Mouse (Mus musculus) embryo, embryonic 11 days (tissue): ENCODE measurements at regions not wholly inside any gene's neighbourhood (a gene's known extent, or its start where the extent isn't known, plus 50 kb on each side); places are given as distances from the start of the nearest gene placed in this dataset.

Experiments
- DNase-seq: peaks from one replicate; pipeline ENCODE4 v3.0.0-alpha.2; 2015

DNA sequence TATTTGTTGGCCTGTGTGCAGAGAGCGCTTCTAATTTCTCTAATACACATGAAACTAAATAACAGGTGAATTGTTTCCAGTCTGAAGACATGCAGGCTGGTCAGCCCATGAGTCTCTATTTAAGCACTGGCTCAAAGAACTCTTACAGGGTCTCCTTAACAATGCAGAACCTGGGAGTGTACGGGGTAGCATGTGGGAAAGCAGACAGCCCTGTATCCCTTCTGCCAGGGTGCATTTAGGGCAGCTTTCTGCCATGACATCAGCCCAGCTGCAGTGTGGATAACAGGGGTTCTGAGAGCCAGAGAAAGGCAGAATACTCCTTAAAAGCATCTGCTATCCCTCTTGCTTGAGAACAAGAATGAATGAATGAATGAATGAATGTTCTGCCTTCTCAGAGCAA, 164.7 kb downstream of the Grb14 start:
- DNase-seq = no peak

DNA sequence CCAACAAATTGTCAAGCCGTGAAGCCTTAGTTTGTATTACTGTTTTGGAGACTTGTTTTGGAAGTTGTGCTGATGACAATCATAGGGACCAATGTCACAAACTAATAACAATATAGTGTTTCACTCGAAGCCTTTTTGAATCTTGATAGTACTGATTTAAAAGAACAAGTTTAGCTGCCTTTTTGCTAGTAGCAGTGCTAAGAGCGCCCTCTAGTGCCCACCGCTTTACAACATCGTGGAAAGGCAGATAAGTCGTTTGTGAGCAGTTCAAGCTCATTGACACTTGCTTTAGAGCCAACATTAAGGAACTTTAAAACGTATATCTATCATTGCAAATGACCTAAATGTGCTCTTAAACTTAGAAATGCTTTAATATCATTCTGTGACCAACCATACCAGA, 170.9 kb downstream of the Grb14 start:
- DNase-seq = peak; percentile 87

- DNase-seq = peak; percentile 12
These were observed 171.9 kb downstream of the Grb14 start for GRCm38 (mm10) chr2:64852913-64853312.

GRCm38 (mm10) chr2:64851096-64851495, 173.7 kb downstream of the Grb14 start:
- no peak for DNase-seq

- no peak for DNase-seq
These were observed 174.1 kb downstream of the Grb14 start for GRCm38 (mm10) chr2:64850656-64851055.

- no peak for DNase-seq
These were observed 200.3 kb downstream of the Grb14 start for GRCm38 (mm10) chr2:64824494-64824893.

DNA sequence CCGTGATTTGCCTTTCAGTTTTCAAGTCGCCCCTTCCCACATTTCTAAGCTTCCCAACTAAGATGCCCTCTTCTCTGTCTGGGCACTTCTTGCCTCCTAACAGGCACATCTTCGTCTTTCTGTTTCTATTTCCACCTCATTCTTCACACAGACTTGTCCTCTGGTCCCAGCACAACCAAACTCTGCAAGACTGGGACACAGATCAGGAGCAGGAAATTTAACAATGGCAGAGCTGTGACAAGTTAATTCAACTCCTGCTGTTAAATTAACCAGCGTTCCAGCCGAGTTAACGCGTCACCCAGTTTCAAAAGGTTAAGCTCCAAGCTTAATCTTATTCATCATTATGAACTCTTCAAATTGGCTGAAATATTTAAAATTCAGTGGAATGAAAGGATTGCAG, 200.9 kb downstream of the Grb14 start:
- DNase-seq = no peak

DNA sequence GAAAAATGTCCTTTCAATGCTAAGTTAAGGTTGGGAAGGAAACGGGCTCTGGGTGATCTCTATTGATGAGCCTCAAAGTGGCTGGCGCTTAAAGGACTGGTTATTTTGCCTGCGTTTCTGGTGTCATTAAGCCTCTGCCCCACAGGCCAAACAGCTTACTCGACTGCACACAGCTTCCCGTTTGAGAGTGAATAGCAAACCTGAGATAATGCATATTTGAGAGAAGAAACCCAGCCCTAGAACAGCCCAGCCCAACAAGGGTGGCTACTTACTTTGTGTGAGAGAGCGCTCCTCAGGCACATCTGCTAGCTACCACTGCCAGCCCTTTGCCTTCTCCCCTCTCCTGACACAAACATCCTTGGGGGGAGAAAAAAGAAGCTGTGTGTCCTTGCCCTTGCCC, 201.7 kb downstream of the Grb14 start:
- DNase-seq = no peak

GRCm38 (mm10) chr2:64818159-64818558, 206.6 kb downstream of the Grb14 start:
- DNase-seq = no peak
